Mouse (Mus musculus) gastrocnemius, adult 2 months (tissue): Measurements from ENCODE around the gene Lrrc4. TPM values are rescaled to one million over a fixed set of nuclear protein-coding genes. Genes with fewer than 3 reads are reported as not detected.

Source experiments
- DNase-seq: peaks from one replicate; pipeline ENCODE4 v3.0.0; 2022
- H3K27ac ChIP-seq: fragments of 200-600 bp; 2 replicates; pipeline ENCODE4 v1.8.1; 2022; ENCODE audit warnings: mild to moderate bottlenecking
- H3K4me3 ChIP-seq: fragments of 200-600 bp; 2 replicates; pipeline ENCODE4 v1.8.1; 2022; ENCODE audit warnings: mild to moderate bottlenecking, moderate library complexity
- CTCF ChIP-seq: fragments of 200-600 bp; IDR thresholded peaks from 2 replicates; pipeline ENCODE4 v1.8.1; 2022; ENCODE audit warnings: antibody characterized with exemption, mild to moderate bottlenecking, moderate library complexity
- intact Hi-C: fragments of 180-260 bp; cut with DNase I; formaldehyde crosslinking; loops from one replicate; pipeline ENCODE4 v1.15.1; 2025
- long read RNA-seq, 2 experiments: library from polyadenylated mRNA; stranded (forward); transcript quantifications; one replicate each; pipeline ENCODE4 v2.0.0; 2021
- total RNA-seq, 2 experiments: library from RNA; stranded (reverse); gene quantifications; 2 replicates each; pipeline ENCODE4 v1.2.3; 2021

Lrrc4 gene
- under 1 TPM; 0.33 to 0.54 TPM for total RNA-seq
- long read RNA-seq, experiment 1, partial matches to known transcripts, result 0 of 3 reads
- long read RNA-seq, experiment 1, other reads (novel, unspliced or antisense), result 3 of 3 reads
- long read RNA-seq, experiment 2, partial matches to known transcripts, result 0 of 4 reads
- long read RNA-seq, experiment 2, other reads (novel, unspliced or antisense), result 4 of 4 reads

DNA sequence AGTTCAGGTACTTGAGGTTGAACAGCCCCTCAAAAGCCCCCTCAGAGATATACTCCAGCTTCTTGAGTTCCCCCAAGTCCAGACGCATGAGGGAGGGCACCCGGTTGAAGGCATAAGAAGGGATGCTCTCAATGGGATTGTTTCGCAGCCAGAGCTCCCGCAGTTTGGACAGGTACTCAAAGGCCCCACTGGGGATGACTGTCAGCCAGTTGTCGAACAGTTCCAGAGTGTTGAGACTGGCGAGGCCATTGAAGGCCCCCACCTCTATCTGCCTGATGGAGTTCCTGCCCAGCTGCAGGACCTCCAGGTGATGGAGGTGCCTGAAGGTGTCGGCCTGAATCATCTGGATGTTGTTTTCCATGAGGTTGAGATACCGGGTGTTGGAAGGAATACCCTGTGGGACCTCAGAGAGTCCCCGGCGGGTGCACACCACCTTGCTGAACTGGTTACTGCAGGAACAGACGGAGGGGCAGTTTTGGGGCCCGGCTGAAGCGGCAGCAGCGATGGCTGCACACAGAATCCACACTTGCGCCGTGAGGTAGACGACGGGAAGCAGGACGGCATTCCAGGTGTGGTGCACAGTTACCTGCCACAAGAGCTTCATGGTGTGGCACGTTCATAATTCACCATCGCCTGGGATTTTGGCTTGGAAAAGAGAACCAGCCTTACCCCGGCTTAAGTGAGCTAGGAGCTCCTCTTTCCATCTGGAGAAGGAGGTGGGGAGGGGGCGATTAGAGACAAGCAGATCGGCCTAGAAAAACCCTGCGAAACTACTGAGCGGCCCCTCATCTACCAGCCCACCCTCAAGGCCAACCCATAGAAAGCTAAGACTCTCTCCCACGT lies at the start of gene Lrrc4:
TSS of gene Lrrc4 (minus strand) at position 737 of the 843 bp plus-strand sequence.
- peak within 1 kb of the TSS; percentile 89 for H3K4me3 ChIP-seq
- H3K27ac ChIP-seq, result peak within 1 kb of the TSS; percentile 49
- TF ChIP-seq CTCF, result no peak
- DNase-seq, result no peak
- intact Hi-C loops, result no loop called here

DNA sequence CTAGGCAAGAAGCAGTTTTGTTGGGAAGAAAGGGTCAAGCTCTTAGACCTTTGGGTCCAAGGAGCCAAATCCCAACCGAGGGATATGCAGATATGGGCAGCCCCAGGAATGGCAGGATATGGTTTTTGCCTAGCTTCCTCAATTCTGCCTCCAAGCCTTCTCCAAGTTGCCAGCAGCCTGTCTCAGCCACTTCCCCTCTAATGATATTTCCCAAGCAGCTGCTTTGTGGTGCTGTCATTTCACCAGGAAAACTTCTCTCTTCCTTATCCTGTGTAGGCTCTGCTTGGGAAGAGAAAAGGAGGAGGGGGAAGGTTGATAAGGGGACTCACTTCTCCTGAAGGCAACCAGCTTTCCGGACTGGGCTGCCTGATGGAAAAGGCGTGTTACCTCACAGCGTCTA lies 49.4 kb upstream of the Lrrc4 start:
- TF ChIP-seq CTCF, result no peak
- Histone ChIP-seq H3K27ac (no peak overlapping the region), H3K4me3 (no peak overlapping the region)
- no peak for DNase-seq
- intact Hi-C loops, result no loop called here

DNA sequence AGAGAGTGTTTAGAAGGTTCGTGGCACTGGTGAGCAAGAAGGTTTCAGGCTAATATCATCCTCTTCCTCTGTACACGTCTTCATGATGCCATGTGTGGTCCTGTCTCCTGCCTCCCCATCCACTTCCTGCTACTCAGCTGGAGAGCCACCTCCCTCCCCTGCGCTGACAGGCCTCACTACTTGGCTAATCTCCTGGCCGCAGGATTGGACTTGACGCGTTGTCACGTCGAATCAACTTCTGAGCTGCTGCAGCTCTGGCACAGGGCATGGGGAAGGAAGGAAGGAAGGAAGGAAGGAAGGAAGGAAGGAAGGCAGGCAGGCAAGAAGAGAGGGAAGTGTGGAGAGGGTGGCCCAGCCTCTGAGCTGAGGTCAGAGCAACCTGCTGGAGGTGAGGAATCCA lies 47.8 kb upstream of the Lrrc4 start:
- no peak overlapping the region for H3K27ac ChIP-seq
- no peak for TF ChIP-seq CTCF

DNA sequence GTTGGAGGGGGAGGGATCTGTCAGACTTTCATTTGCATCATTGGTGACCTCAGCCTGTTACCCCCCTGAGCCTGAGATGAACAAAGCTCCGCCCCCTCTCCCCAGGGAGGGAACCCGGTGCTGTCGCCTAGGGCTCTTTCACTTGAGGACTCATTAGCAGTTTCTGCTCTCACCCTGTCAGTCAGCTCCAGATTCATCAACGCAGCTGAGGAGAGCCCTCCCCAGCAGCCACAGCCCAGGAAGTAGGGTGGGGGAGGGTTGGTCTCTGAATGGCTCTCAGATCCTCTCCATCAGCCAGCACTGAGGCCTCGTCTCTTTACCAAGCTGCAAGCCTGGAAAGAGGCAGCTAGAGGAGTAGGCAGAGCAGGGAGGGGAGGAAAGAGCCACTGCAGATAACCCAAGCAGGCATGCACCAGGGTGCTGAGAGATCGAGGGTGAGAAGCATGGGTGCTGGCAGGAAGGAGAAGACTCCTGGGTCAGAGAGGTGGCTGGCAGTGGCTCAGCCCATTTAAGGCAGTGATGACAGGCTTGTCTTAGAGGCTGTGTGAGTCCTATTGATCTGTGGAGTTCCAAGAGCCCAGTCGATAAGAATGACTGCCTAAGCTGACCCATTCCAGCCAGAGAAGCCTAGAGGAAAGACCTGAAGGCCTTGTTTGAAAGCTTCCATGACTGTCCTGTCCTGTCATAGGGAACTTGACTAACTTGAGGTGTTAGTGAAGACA lies 46.6 kb upstream of the Lrrc4 start:
- intact Hi-C loops, result no loop called here
- TF ChIP-seq CTCF, result no peak

More for the DNA sequence above, 47.8 kb upstream of the Lrrc4 start:
- intact Hi-C loops, result no loop called here
- no peak overlapping the region for H3K4me3 ChIP-seq
- DNase-seq, result no peak

DNA sequence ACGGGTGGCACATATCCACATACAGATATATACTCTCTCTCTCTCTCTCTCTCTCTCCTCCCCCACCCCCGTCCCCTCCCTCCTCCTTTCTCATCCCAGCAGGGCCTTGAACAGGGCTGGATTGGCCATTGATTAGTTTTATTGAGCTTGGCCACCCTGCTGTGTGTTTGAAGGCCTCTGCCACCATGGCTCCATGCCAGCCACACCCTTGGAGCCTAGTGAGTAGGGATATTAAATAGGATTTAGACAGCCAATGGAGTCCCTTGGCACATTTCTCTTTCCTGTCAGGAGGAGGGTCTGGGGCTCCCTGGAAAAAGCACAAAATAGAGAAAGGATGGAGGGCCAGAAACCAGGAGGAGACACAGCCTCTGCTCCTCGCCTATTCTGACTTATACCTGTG lies 44.9 kb upstream of the Lrrc4 start:
- intact Hi-C loops, result no loop called here
- no peak for DNase-seq
- Histone ChIP-seq H3K4me3 (no peak overlapping the region), H3K27ac (no peak overlapping the region)
- no peak for TF ChIP-seq CTCF

More for the DNA sequence above, 46.6 kb upstream of the Lrrc4 start:
- H3K27ac ChIP-seq, result no peak overlapping the region
- DNase-seq, result no peak
- H3K4me3 ChIP-seq, result no peak overlapping the region

DNA sequence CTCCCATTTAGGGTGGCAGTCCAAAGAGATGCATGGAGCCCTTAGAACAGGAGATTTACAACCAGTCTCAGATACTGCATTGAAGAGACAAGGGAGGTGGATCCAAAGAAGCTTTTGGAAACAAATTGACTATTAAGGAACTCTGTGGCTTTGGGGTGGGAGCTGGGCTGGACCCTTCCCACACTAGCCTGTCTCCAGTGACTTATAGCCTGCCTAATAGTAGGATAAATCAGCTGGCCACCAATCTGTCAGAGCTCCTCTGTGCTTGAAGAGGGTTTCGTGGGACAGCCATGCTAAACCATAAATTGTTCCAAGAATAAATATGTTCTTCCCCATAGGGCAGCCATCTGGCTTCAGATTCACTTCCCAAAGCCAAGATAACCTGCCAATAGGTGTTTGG lies 43.8 kb upstream of the Lrrc4 start:
- no peak for TF ChIP-seq CTCF
- intact Hi-C loops, result no loop called here
- no peak overlapping the region for H3K27ac ChIP-seq
- no peak for DNase-seq
- H3K4me3 ChIP-seq, result no peak overlapping the region

DNA sequence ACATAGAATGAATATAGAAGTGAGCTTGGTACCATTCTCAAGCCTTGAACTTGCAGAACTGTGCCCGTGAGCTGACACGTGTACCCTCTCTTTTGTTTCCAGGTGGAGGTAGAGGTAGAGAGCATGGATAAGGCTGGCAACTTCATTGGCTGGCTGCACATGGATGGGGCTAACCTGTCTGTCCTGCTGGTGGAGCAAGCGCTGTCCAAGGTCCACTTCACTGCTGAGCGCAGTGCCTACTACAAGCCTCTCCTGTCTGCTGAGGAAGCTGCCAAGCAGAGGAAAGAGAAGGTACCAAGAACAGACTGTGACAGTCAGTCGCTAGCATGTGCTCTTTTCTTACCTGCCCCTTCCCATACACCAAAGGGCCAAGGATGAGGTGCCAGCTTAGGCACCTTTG lies 43.2 kb upstream of the Lrrc4 start:
- no peak for TF ChIP-seq CTCF
- Histone ChIP-seq H3K4me3 (no peak overlapping the region), H3K27ac (no peak overlapping the region)
- no peak for DNase-seq
- intact Hi-C loops, result no loop called here

DNA sequence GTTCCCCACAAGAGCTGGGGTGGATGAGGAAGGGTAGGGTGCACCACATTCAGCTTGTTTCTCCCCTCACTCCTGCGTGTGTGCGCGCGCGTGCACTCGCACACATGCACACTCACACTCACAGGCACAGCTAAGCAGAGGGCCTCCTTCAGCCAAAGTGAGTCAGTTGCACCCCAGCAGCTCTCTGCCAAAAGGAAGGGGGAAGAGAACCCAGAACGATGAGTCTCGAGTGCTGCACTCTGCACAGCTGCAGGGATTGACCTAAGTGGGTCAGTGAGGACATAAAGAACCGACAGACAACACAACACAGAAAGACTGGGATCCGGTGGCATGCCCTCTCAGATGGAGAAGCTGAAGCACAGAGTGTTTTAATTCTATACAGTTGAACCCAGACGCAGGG lies 42.5 kb upstream of the Lrrc4 start:
- Histone ChIP-seq H3K27ac (no peak overlapping the region), H3K4me3 (no peak overlapping the region)
- no peak for TF ChIP-seq CTCF
- no peak for DNase-seq
- intact Hi-C loops, result no loop called here

DNA sequence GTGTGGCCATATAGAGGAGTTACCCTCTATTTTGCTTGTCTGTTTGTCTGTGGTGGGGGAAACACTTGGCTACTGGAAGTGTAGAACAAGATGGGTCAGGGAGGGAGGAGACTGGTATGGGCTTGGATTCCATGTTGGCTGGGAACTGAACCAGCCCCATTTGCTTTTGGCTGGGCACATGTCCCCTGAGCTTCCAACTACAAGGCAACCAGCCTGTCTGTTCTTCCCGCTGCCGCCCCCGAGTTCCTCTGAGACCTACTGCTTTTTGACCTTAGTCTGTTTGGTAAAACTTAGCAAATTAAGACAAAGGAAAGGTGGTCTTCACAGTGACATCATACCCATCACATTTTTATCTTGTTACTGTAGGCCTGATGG lies 40.9 kb upstream of the Lrrc4 start:
- no peak for DNase-seq
- no peak for TF ChIP-seq CTCF
- no peak overlapping the region for H3K4me3 ChIP-seq
- intact Hi-C loops, result no loop called here
- no peak overlapping the region for H3K27ac ChIP-seq

DNA sequence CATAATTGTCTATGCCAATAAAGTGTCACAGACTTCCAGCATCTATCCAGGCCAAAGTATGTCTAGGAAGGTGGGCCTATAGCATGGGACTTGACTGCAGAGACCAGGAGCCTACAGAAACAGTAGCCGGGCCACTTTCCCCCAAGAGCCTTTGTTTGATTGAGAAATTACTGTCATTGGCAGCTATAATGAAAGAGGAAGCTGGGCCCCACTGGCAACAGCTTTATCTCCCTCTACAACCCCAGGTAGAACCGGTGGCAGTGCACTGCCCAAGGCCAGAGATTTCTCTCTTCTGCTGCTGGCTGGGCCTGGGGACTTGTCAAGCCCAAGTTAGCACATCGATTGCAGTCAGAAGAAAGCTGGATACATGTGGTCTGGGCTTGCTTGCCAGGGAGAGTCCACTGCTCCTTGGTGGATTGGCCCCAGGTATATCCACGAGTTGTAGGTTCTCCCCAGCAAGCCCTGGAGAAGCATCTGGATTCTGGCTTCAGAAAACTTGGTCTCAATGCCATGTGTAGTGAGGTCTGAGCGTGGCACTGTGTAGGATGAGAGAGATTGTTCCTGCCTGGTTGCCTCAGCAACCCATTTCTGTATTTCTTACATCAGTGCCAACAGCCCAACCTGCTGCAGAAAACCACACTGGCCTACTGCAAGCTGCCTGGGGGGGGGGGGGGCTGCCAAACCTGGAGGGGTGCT lies 40.3 kb upstream of the Lrrc4 start:
- TF ChIP-seq CTCF, result no peak
- Histone ChIP-seq H3K4me3 (no peak overlapping the region), H3K27ac (no peak overlapping the region)
- DNase-seq, result no peak
- intact Hi-C loops, result no loop called here

DNA sequence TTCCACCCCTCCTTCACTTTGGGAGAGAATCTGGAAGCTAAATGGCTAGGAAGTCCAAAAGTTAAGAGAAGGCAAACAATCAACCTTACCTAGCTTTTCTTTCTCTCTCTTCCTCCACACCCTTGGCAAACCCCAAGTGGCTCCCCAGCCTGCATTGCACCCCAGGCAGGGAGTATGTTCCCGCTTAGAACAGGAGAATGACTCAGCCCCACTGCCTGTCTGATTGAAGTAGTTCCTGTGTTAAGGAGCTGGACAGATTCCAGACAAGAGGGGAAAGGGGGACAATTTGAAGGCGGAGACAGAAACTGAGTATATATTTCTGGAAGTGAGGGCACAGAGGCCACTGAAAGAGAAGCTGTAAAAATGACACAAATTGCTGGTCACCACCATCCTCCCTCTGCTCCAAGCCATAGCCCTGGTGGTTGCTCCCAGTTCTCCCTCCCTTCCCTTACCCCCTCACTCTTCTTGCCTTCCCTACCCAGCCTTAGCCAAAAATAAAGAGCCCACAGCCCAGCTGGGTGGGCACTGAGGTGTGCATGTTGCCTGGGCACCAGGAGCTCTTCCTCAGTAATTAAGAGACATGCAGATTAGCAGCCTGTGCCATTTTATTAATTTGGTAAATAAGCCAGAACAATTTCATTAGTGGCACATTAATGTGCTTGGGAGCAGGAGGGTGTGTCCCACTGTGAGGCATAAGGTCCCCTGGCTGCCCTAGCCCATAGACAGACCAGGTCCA lies 36.1 kb upstream of the Lrrc4 start:
- TF ChIP-seq CTCF, result no peak
- no peak overlapping the region for H3K27ac ChIP-seq
- DNase-seq, result no peak
- no peak overlapping the region for H3K4me3 ChIP-seq
- intact Hi-C loops, result no loop called here

DNA sequence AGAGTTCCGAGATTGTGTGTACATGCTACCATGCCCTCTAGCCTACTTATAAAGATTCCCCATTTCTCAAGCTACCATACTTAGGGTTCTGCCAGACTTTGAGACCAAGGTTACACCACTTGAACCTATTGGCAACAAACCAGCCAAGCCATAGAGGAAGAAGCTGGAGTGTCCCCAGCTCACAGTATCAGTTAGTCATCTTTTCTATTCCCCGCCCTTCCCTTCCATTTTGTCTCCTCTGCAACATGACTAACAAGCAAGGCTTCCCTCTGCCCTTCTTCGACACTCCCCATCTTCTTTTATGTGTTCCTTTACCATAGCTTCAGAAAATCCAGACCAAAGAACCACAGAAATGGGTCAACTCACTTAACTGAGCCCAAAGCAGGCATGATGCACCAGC lies 34.7 kb upstream of the Lrrc4 start:
- no peak for TF ChIP-seq CTCF
- H3K27ac ChIP-seq, result no peak overlapping the region
- DNase-seq, result no peak
- H3K4me3 ChIP-seq, result no peak overlapping the region
- intact Hi-C loops, result no loop called here
